Mouse (Mus musculus): Measurements from ENCODE around the gene Zfp652.

The Zfp652 gene

GRCm38 (mm10) chr11:95807884-95808283 is 95.4 kb downstream of the Zfp652 start:
- DNase-seq (ENCODE audit: low read depth, low spot score) = no peak

DNA sequence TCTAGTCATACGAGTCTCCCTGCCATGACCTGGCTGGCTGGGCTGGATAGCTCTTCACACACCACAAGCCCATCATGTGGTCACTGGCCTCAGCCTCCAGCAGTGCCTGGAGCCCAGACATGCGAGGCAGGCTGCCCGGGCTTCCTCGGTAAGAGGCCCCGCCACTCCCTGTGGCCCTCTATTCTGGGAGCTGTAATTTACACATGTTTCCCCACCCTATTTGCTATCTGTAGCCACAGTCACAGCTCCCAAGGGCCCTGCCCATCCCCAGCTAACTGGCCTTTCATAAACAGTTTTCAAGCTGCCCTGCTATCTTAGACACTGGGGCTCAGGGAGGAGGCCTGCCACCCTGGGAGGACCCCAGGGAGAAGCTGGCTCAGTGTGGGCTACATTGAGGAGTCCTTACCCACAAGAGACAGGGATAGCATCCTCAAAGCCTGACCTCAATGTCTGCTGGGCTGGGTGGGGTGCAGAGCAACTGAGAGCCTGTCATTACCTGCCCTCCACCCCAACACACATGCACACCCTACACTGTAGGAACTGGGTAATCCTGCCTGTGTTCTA is 96.1 kb downstream of the Zfp652 start:
- DNase-seq (ENCODE audit: low read depth, low spot score) = no peak

DNA sequence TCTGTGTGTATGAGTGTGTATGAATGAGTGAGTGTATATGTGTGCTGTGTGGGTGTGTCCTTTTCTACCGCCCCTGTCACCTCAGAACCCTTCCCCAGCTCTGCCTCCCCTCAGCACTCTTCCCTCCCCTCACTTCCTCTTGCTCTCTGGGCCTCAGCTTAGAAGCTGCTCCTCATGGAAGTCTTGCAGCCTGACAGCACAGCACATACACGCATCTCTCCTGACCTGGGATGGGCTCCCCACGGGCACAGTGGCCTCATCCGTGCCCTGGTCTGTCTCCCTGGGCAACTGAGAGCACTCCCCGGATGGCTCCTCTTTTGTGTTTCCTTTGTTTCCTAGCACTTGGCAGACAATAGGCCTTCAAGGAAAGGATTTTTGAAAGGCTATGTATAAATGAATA is 97.1 kb downstream of the Zfp652 start:
- no peak for DNase-seq (ENCODE audit: low read depth, low spot score)

DNA sequence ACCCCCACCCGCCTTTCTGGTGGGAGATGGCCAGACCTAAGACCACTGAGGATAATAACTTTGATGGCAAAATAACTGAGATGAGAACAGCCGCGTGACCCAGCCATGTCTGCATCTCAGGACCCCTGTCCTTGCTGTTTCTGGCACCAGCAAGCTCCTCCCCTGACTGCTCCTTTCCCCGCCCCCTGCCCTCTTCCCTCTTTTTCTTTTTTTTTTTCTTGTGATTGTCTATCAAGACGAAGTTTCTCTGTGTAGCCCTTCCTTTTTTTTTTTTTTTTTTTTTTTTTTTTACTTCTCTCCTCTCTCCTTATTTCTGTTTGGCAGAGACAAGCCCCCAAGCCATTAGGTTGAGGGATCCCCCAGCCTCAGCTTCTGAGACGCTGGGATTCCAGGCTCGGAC is 98.4 kb downstream of the Zfp652 start:
- peak; percentile 44 for DNase-seq (ENCODE audit: low read depth, low spot score)

- DNase-seq (ENCODE audit: low read depth, low spot score) = no peak
These were observed 99.3 kb downstream of the Zfp652 start for GRCm38 (mm10) chr11:95811741-95812140.

GRCm38 (mm10) chr11:95812224-95812623 is 99.8 kb downstream of the Zfp652 start:
- DNase-seq (ENCODE audit: low read depth, low spot score) = peak; percentile 40

- DNase-seq (ENCODE audit: low read depth, low spot score) = no peak
These were observed 101.6 kb downstream of the Zfp652 start for GRCm38 (mm10) chr11:95814101-95814500.

- no peak for DNase-seq (ENCODE audit: low read depth, low spot score)
These were observed 102.4 kb downstream of the Zfp652 start for GRCm38 (mm10) chr11:95814857-95815256.

- no peak for DNase-seq (ENCODE audit: low read depth, low spot score)
These were observed 102.9 kb downstream of the Zfp652 start for GRCm38 (mm10) chr11:95815412-95815811.

DNA sequence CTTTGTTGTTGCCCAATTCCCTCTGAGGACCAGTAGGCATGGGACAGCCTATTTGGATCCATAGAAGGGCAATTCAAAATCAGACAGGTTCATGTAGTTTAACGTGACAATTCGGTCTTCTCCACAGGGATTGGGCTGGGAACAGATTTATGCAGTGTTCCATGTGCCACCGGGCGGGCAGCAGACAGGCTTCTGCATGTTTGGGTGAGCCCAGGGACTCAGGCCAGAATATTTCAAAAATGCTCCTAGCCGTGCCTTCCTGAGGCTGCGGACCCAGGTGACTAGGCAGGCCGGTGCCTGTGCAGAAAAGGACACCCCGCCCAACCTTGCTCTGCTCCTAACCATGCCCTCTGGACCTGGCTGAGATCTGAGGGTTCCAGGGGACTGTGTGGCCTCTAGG is 106.7 kb downstream of the Zfp652 start:
- no peak for DNase-seq (ENCODE audit: low read depth, low spot score)

DNA sequence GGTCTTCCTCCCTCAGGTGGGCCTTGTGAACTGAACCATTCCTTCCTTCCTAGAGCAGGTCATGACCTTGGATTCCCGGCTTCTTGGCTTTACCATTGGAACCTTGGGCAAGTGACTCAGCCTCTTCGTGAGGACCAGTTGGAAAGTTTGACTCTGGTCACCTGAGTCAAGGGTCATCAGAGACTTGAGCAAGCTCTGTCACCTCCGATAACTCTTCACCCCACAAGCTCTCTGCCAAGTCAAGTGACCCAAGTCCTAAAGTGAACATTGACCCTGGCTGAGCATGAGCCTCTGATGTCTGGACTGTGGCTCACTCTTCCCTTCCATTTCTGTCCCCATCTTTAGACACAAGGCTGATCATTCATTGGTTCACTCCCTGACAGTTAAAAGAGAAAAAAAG is 109.0 kb downstream of the Zfp652 start:
- no peak for DNase-seq (ENCODE audit: low read depth, low spot score)

GRCm38 (mm10) chr11:95822437-95822836 is 110.0 kb downstream of the Zfp652 start:
- no peak for DNase-seq (ENCODE audit: low read depth, low spot score)

GRCm38 (mm10) chr11:95824071-95824876 is 111.8 kb downstream of the Zfp652 start, which contains the start of gene Phospho1:
Gene Phospho1, plus strand, starts transcription at chr11:95824499.
- DNase-seq (ENCODE audit: low read depth, low spot score) = peak; percentile 87

GRCm38 (mm10) chr11:95824877-95825243 is 112.4 kb downstream of the Zfp652 start:
- no peak for DNase-seq (ENCODE audit: low read depth, low spot score)

GRCm38 (mm10) chr11:95825625-95826024 is 113.2 kb downstream of the Zfp652 start:
- DNase-seq (ENCODE audit: low read depth, low spot score) = no peak

- no peak for DNase-seq (ENCODE audit: low read depth, low spot score)
These were observed 114.1 kb downstream of the Zfp652 start for GRCm38 (mm10) chr11:95826317-95827167.

DNA sequence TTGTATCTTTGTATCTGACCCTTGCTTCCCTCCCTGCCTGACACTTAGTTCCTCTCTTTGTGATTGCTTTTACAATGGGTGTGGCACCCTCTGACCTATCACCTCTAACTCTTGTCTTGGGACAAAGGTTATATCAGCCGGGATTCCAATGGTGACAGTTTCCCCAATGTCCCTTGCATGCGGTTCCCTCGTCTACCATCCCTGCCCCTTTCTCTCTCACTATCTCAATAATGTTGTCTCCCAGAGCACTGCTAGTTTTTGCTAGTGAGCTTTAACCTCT is 114.6 kb downstream of the Zfp652 start:
- peak; percentile 37 for DNase-seq (ENCODE audit: low read depth, low spot score)

- peak; percentile 76 for DNase-seq (ENCODE audit: low read depth, low spot score)
These were observed 115.1 kb downstream of the Zfp652 start for GRCm38 (mm10) chr11:95827464-95828085.

GRCm38 (mm10) chr11:95828181-95828964 is 115.9 kb downstream of the Zfp652 start:
- no peak for DNase-seq (ENCODE audit: low read depth, low spot score)

GRCm38 (mm10) chr11:95829526-95830050 is 117.1 kb downstream of the Zfp652 start:
- DNase-seq (ENCODE audit: low read depth, low spot score) = no peak
